Mouse (Mus musculus): ENCODE measurements around the gene D5Ertd579e.
A peak's percentile ranks its signal among the peaks of the same experiment; 100 is the strongest.

D5Ertd579e gene

DNA sequence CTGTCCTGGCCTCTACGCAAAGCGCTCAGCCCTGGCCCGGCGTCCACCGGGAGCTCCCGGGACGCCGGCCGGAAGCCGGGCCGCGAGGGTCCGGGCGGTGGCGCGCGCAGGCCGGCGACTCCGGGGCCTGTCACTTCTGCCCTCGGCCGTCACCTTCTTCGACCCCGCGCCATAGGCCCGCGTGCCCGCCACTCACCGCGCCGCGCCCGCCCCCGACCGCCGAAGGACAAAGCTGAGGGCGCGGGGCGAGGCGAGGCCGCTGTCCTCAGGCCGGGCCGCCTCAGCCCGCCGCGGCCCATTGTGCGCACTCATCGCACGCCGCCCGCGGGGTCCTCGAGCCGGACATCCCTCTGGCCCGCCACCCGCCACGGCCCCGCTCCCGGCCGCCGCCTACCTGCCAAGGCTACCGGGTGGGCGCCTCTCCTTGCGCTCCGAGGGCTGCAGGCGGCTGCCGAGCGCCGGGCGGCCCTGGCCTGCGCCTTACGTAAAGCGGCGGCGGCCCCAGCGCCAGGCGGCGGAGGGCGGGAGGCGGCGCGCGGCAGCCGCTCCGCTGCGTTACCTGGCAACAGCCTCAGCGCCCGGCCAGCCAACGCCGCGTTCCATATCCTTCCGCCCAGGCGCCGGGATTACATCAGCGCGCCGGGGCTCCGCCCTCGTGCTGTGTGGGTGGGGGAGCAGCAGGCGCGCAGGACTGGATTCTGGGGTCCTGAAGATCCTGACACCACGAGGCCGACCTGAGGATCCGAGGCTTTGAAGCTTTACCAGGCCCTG lies at the start of gene D5Ertd579e:
TSS of gene D5Ertd579e (minus strand) at position 564 of the 771 bp plus-strand sequence.
- DNase-seq, result peak; percentile 90 to 91

DNA sequence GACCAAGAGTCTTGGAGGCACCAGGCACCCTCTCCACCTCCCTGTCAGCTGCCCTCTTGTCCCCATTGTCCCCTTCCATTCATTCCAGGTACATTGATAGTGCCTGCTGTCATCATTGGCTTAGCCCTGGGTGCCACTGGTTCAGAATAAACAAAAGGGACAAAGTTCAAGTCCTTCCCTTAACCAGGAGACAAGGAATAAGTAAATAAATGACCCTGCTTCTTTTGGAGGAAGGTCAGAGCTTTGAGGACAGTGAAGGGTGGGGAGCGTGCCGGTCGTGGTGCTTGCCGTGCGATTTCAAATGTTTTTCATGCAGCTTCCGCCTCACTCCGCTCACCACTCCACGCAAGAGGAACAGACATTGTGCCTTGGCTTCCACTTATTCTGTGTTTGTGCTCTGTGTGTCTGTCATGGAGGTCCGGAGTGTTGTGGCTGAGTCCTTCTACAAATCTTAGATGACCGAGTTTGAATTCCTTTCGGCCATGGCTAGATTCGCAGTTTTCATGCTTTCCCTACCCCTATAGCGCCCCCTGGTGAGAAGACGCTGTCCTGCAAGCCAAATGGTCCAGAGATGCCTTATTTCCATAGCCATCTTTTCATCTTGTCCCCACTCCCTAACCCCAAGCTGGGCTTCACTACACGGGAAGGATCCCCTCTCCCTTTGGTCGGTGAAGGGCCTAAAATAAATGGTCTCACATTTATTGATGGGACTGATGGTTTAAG lies 46.5 kb upstream of the D5Ertd579e start:
- DNase-seq, result peak; percentile 93

DNA sequence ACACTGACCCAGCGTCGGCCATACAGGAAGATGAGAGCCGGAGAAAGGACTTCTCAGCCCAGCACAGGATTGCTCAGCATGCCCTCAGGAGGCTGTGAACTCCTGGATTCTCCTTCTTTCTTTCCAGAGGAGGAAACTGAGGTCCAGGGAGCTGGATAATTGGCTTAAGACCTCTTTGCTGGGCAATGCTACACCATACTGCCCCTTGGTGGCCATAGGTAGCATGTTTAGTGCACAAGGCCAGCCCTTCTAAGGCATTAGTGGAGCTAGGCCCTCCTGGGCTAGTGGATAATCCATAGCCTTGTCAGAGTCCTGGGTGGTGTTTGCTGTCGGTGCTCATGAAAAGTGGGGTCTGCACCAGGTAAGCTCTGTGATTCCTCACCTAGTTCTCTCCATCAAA lies 44.0 kb upstream of the D5Ertd579e start:
- no peak for DNase-seq

DNA sequence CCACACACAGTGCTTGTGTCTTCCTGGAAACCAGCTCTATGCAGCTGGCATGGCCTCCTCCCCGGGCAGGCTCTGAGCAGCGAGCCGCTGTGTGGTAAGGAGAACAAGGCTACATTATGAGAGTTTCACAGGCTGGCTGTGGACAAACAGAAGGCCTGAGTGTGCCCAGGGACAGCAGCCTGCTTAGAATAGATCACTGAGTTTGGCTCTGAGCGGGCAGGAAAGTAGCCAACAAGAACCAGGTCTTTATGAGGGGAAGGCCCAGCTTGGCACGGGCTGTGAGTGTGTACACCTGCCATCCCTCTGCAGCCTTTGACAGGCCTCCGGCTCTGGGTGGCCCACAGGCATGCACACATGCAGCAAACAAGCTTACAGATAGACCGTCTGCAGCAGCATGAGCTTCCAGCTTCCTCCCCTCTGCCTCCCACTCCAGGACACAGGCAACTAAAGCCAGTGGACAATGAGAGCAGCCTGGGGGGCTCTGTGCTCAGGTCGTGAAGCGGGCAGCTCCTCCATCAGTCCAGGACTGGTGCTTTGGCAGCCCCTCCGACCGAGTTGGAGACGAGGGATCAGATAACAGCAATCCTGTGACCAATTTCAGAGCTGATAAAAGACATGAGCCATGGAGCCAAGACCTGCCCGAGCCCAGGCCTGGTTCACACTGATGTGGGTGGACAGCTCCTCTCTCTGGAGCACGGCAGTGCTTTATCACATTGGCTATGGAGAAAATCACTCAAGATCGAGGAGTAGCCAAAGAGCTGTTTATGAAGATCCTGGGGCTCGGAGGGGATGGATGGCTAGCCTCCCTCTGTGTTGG lies 43.2 kb upstream of the D5Ertd579e start:
- no peak for DNase-seq

GRCm38 (mm10) chr5:36737765-36738164 lies 41.9 kb upstream of the D5Ertd579e start:
- no peak for DNase-seq

GRCm38 (mm10) chr5:36736009-36736408 lies 40.2 kb upstream of the D5Ertd579e start:
- DNase-seq, result no peak

DNA sequence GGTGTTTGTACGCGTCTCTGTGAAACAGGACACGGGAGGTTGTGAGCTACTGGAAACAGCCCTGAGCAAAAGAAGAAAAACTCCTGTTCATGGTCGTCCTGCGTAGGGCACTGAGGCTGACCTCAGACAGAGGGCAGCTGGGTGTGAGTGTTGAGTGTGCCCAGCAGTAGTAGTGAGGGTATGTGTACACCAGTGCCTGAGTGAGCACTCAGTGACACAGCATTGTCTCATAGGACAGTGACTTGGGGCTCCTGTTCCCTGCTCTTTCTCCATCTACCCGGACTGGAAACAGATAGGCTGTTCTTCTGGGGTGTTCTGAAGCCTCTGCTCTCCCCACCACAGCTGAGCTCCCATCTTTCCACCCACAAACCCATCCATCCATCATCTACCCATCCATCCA lies 39.3 kb upstream of the D5Ertd579e start:
- DNase-seq, result no peak

- DNase-seq, result no peak
Measured at GRCm38 (mm10) chr5:36733405-36733804, 37.6 kb upstream of the D5Ertd579e start.

DNA sequence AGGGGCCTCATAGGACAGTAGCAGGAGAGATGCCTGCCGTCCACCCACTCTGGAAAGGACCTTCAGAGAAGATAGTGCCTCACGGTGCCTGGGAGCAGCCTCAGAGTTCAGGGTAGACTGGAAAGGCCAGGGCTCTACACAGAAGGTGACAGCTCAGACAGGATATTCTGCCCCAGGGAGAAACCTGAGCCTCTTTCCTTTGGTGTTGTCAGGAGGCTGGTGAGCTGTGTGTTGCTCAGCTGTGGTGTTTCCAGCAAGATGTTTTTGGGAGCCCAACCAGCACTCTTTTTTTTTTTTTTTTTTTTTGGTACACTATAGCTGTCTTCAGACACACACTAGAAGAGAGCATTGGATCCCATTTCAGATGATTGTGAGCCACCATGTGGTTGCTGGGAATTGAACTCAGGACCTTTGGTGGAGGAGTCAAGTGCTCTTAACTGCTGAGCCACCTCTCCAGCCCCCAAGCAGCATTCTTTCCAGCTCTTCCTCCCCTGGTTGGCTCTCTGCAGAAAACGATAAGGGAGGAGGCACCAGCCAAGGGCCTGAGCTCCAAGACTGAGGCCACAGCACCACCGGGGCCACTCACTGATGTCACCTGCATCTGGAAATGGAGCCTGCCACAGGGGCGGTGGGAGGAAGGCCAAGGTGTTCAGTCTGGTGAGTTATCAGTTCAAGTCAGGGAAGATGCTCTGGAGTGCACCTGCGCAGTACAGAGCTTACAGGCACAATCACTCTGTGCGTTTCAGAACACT lies 36.3 kb upstream of the D5Ertd579e start:
- DNase-seq, result no peak

DNA sequence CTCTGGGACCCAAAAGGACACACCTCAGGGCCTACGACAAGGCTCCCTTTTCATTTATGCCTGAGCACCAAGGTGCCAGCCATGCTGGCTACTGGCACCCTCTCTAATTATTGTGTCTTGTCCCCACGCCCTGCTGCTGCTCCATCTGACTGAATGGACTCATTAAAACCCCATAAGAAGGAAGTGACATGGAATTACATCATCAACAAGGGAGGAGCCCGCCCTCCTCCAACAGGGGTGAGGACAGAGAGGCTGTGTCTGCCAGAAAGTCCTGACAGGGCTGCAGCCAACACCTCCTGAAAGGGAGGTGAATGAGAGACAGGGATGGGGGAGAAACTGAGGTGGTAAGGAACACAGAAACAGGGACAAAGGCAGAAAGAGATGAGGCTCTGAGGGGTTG lies 34.9 kb upstream of the D5Ertd579e start:
- DNase-seq, result no peak

DNA sequence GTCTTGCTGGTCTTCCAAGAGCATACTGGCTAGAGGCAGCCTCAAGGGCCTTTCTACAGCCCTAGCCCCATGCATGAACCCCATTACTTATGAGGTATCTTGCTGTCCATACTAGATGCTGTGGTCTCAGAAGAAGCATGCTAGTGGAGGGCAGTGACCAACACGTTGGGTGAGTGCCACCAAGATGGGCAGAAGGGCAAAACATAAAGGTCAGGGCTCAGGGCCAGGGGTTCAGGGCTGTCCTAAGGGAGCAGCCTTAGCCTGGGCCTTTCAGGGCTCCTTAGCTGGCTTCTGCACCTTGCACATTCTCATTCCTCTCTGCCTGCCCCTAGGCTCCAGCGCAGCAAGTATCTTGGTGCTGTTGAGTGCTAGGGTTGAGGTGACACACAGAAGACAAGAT lies 34.1 kb upstream of the D5Ertd579e start:
- DNase-seq, result no peak

DNA sequence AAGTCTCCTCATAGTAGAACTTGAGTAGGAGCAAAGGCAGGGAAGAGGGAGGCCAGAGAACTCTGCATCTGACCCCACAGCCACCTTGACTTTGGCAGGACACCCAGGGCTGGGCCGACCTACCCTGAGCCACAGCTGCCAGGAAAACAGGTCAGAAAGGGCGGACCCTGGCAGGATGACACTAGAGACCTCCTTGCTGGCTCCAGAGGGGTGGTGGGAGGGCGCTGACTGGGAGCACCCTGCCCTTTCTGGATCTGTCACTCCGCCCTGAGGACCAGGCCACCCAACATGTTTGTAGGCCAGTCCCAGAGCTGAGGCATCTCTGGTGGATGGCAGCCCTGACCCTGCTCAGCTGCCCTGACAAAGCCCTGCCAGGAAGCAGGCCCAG lies 33.3 kb upstream of the D5Ertd579e start:
- no peak for DNase-seq

DNA sequence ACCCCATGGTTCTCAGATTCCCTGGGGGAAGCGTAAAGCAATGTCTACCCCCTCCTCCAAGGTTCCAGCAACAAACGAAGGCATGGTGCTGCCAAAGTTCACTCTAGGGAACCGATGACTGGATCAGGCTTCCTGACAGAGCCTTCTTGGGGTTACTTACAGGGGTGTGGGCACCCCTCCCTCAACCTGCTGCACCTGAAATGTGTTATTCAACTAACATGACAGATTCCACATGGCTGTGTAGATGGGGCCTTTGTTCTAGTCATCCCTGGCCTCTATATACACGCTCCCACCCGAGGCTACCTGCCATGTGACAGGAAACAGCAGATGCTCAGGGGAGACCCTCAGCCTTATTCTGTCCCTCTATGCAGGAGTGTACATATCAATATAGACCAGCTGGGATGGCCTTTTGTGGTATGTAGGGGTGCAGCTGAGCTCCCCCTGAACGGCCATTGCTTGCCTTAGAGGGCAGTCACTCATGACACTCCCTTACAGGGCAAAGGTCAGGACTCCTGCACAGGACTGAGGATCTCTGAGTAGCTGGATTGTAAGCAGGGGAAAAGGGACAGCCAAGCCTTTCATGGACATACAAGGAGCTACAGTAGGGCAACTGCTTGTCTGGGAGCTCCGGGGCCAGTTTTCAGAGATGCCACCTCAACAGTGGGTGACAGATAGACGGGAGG lies 32.7 kb upstream of the D5Ertd579e start:
- no peak for DNase-seq

- no peak for DNase-seq
Measured at GRCm38 (mm10) chr5:36727776-36728175, 32.0 kb upstream of the D5Ertd579e start.

DNA sequence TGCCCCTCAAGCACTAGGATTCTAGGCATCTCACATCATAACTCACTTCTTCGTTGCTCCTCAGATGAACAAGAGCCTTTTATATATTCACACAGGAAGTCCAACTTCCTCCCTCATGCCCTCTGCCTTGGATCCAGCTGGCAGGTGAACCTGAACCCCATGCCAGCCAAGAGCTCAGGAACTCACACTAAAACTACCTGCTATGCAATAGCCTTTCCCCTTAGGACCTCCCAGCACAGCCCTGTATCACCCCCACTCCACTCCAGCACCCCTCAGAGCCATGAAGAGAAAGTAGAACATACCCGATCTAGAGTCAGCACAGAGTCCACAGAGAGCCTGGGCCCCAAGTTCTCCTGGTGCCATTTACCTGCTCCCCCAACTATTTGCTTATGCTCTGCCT lies 31.3 kb upstream of the D5Ertd579e start:
- no peak for DNase-seq

DNA sequence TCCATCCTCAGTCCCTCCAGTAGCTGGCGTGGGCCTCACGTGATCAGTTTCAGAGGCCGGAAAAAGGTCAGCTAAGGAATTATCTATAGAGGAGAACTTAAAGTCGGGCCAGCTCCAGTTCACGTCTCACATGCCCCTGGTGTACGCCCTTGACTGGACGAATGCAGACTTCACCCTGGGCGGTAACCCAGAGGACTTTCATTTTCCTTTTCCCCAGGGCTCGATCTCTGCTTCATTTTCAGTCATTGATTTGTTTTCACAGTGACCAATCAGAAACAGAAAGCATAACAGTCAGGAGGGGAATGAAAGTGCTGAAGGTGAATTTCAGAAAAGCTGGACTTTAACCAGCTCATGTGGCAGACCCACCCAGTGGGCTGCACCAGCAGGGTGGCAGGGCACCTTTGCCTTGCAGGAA lies 30.6 kb upstream of the D5Ertd579e start:
- DNase-seq, result peak; percentile 43 to 46

DNA sequence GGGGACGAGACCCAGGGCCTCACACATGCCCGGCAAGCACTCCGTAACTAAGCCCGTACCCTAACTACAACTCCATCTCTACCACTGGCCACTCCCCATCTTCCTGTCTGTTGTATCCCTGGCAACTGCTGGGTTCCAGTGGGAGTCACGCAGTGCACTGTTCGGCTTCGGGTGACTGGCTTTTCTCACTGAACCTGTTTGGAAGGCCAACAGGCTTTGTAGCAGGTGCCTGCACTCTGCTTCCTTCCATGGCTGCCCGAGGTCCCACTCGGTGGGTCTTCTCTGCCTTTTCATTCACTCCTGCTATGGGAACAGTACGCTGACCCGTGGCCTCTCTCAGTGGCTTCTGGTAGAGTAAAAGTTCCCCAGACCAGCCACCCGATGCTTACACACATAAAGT lies 30.0 kb upstream of the D5Ertd579e start:
- no peak for DNase-seq

DNA sequence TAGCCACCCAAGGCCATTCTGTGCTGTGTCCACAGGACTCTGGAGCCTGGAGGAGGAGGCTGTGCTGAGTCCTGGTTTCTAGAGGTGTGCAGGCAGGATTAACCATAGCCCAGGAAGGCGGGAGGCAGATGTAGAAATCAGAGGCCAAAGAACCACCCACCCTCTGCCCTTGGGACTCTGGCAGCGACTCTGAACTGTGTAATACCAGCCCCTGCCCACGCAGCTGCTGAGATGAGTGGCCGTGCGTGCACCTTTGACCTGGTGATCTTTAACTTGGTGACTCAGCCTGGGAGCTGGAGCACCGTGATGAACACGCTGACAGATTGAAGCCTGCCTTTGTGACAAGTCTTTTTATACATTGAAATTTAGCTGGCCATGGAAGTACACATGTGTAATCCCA lies 28.4 kb upstream of the D5Ertd579e start:
- DNase-seq, result no peak

DNA sequence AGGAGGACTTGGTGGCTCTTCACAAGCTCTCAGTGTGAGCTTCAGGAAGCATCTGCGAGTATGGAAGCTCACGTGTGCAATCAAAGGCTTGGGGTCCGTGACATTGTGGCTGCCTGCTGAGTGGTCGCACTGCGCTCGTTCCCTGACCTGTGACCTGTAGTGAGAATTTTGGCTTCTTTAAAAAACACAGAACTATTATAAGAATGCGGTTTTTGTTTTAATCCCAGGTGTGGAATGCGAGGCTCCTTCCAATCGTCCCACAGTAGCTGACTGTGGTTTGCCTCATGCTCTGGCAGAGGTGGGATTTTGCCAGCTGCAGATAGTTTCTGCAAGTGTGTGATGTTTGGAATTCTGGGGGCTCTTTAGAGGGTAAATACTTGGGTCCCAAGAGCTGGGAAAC lies 27.5 kb upstream of the D5Ertd579e start:
- DNase-seq, result no peak

GRCm38 (mm10) chr5:36722415-36722856 lies 26.6 kb upstream of the D5Ertd579e start:
- no peak for DNase-seq

DNA sequence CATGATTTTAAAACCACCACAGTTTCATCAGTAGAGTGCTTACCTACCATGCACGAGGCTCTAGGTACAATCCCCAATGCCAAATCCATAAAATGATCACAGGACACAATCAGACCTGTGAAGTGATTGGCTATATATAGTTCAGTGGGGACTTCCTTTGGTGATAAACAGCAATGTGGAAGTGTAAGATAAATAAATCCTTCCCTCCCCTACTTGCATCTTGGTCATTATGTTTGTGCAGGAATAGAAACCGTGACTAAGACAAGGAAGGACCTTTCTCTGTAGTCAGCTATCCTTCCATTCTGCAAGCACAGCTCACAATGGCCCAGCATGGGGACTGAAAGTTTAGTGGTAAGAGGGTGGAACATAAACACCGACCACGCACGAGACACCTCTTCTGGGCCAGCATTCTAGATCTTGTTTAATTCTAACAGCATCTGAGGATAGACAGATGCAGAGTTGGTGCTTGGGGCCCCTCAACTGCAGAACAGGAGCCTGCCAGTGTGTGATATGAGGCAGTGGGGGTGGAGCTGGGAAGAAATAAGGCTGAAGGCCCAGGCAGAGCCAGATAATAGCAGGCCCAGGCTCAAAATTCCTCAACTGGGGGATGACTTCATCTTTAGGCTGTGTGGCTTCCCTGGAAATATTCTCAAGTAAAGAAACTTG lies 25.0 kb upstream of the D5Ertd579e start:
- DNase-seq, result no peak

GRCm38 (mm10) chr5:36720219-36720618 lies 24.4 kb upstream of the D5Ertd579e start:
- DNase-seq, result no peak
